Mouse (Mus musculus) lung, postnatal 36 days (tissue): Measurements from ENCODE around the gene Kdm2a.

Experiments
- DNase-seq: peaks from one replicate; pipeline ENCODE4 v3.0.0; 2022; ENCODE audit warnings: mixed read lengths

The Kdm2a gene

GRCm38 (mm10) chr19:4397798-4398629 lies at the start of gene Kdm2a:
Gene Kdm2a (minus strand): TSS chr19:4398285.
- peak; percentile 32 for DNase-seq

DNA sequence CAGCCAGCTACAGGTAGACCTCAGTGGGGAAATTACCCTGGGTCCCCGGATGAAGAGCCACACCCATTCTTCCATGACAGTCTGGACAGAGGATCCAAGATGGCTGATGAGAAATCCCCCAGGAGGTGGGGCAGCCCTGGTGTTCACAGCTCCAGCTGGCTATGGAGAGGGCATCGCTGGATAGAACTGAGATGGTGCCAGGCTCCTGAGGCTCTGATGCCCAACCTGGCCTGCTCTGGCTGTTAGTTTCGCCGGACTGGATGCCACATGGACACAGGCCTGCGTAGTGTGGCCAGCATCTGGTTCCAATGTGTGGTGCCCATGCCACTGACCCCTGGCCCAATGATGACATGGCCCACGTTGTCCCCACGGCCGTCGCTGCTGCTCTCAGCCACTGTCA lies 49.4 kb upstream of the Kdm2a start:
- no peak for DNase-seq

GRCm38 (mm10) chr19:4446661-4447420 lies 48.8 kb upstream of the Kdm2a start:
- DNase-seq: no peak

DNA sequence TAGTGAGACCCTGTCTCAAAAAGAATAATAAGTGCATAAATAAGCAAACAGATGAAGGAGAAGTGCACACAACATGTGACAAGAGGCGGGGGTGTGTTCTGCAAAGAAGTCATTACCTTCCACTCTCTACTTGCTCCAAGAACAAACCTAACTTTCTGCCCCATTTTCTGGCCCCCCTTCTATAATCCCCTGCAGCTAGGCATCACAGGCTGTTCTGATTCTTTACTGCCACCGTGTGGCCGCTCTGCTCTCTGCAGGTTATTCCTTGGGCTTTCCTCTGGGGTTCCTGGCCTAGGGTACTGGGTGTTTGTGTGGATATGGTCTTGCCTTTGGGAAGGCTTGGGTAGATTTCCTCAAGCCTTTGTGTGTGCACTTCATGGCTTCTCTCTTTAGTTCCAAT lies 44.3 kb upstream of the Kdm2a start:
- DNase-seq: peak; percentile 88

- DNase-seq: peak; percentile 40
Measured at GRCm38 (mm10) chr19:4441621-4442161, 43.6 kb upstream of the Kdm2a start.

GRCm38 (mm10) chr19:4441090-4441591 lies 43.1 kb upstream of the Kdm2a start:
- DNase-seq: peak; percentile 80

- DNase-seq: peak; percentile 77
Measured at GRCm38 (mm10) chr19:4440222-4440621, 42.1 kb upstream of the Kdm2a start.

DNA sequence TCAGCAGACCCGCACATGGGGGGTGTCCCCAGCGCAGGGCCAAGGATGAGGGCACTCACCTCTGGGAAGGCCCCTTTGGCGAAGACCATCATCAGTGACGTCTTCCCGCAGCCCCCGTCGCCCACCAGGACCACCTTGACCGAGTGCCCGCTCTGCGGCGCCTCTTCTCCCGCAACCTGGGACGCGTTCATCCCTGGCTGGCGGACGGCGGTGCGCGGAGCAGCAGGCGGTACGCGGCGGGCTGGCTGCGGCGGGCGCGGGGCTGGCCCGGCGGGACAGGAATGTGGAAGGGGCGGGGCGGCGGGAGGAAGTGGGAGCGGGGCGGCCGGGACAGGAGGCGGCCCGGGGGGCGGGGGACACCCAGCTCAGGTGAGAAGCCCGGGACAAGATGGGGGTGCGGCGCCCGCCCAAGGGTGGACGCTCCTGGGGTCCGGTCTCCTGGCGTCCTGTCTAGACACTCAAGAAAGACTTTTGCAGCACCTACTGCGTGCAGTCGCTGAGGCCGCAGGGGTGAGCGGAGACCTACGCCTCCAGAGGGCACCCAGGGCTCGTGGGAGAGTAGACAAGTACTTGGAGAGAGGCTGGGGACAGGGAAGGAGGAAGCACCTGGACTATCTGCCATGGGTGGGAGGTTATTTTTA lies 41.2 kb upstream of the Kdm2a start, which contains the start of gene Rhod:
Gene Rhod, minus strand, starts transcription at position 272 of the 641 bp plus-strand sequence.
- DNase-seq: peak; percentile 76

- DNase-seq: no peak
Measured at GRCm38 (mm10) chr19:4438791-4439160, 40.7 kb upstream of the Kdm2a start.

- DNase-seq: no peak
Measured at GRCm38 (mm10) chr19:4437886-4438285, 39.8 kb upstream of the Kdm2a start.

GRCm38 (mm10) chr19:4436254-4436653 lies 38.2 kb upstream of the Kdm2a start:
- DNase-seq: no peak

DNA sequence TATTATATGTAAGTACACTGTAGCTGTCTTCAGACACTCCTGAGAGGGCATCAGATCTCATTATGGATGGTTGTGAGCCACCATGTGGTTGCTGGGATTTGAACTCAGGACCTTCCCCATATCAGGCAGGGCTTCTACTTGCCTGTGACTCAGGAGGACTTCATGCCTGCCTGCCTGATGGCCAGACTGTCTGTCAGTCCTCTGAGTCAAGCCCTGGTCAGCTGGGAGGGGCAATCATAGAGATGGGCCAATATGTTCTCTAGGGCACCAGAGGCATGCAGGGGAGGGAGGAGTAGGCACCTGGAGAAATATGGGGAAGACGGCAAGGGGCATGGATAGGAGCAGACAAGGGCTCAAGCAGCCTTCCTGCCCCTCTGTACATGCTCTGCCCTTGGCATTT lies 36.9 kb upstream of the Kdm2a start:
- no peak for DNase-seq

DNA sequence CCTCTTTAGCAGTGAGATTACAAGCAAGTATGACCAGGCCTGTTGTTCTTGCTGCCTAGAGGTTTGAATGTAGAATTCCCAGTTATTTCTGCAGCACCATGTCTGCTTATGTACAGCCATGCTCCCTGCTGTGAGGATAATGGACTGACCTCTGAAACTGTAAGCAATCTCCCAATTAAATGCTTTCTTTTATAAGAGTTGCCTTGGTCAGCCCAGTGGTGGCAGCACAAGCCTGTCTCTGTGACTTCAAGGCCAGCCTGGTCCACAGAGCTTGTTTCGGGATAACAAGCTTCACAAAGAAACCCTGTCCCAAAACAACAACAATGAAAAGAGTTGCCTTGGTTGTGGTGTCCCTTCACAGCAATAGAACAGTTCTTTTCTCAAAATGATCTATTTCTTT lies 35.7 kb upstream of the Kdm2a start:
- no peak for DNase-seq

DNA sequence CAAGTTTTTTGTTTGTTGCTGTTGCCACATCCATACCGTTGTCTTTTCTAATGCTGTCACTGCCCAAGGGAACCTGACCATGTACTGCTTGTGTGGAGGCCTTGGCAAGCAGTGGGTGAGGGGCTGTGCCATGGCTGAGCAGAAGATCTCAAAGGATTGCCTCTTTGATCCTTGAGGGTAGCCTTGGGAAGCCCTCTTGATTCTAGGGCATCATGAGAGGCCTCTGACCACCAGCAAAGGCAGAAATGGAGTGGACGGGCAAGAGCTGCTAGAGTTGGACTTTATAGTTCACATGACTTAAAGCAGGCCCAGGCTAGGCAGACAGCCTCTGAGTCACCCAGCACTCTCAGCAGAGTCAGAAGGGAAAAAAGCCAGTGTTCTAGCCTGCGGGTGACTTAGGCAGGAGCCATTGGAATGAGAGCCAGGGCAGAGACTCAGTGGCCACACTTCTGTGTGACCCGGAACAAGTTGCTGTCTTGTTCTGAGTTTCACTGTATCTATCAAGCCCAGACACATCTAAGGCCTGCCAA lies 32.1 kb upstream of the Kdm2a start:
- DNase-seq: no peak

- peak; percentile 73 for DNase-seq
Measured at GRCm38 (mm10) chr19:4425610-4426366, 27.7 kb upstream of the Kdm2a start.

DNA sequence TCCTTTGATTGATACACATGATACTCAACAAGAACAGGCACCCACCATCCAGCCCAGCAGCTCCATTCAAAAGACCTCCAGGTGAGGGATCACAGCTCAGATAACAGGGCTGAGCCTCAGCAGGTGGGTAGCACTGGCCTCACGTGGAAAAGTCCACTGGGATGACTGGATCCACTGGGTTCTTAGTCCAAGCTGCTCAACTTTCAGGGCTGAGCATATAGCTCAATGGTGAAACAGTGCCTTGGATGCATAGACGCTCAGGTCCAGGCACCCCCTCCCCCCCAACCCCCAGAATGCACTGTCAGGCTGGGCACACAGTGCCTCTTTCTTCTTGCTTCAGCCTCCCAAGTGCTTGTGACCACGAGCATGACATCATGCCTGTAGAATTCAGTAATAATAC lies 24.9 kb upstream of the Kdm2a start:
- no peak for DNase-seq

DNA sequence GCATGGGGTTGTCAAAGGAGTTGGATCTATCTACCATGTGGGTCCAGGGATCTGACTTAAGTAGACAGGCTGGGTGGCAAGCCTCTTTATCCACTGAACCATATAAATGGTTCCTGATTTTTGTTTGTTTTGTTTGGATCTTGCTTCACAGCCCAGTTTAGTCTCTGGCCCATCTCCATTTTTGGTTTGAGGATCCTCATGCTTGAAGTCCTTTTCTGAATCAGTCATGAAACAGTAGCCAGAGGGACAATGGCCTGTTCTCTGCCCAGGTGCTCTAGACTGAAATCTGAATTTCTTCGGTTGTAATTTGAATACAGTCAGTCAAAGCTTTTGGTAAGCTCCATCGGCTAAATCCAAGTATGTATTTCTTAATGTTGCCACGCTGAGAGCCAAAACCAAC lies 24.5 kb upstream of the Kdm2a start:
- DNase-seq: no peak

DNA sequence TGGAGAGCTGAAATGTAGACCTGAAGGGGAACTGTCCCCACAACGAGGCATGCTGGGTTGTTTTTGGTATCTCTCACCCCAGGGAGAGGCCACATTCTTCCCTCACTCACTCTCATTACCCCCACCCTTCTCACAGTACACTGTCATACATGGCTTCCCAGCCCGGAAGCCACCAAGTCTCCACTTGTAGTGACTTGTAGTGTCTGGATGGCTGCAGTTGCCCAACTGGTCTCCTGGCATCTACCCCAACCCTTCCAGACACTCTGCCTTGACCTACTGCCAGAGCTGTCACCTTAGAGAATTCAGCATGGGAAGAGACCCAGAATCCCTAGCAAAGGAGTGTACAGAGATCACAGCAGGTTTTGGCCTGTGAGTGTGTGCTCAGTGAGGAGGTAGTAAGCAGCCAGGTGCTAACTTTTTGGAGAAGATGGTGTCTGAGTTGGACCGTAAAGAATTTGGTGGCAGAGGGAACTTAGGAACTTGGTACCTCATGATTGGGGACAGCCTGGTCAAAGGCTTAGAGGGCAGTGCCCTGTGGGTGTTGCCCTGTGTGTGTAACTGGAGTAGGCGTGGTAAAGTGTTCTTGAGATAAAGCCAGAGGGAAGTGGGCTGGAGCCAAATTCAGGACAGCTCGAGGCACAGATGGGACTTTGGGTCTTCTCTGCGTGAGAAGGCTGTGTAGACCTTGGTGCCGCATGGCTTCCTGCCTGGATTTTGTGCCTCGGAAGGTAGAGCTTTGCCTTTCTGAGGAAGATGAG lies 22.2 kb upstream of the Kdm2a start:
- DNase-seq: peak; percentile 47

DNA sequence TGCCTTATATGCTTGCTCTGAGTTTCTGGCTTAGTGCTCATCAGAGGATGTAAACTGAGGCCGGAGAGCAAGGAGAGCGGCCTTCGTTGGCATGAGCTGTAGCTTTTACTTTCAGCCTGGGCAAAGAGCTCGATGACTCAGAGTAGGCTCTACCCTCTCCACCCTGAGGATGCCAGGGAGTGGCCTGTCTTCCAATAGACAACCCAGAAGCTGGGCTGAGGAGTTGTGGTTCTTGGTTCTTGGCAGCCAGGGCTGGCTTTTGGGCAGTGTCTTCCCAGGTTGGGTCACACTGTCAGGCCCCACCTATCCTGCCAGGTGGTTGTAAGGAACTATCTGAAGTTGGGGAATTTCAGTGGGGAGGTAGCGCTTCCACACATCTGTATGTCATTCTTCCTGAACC lies 21.6 kb upstream of the Kdm2a start:
- no peak for DNase-seq

- no peak for DNase-seq
Measured at GRCm38 (mm10) chr19:4417713-4418112, 19.6 kb upstream of the Kdm2a start.

DNA sequence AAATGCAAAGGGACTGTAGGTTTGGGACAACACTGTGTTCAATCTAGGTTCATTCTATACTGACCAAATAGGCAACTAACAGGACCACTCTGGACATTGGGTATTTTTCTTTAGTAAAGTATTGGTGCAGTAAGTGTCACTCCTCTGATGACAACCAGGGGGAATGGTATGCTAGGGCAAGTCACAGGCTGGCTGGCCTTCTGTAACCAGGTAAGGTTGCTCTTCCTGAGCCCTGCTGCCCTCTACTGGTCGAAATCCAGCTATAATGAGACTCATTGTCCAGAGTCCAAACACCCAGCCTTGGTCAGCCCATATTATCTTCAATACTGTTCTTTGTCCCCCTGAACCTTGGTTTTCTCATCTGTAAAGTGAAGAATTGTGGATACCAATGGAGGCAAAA lies 19.1 kb upstream of the Kdm2a start:
- peak; percentile 94 for DNase-seq
